Mouse (Mus musculus): ENCODE data around the gene Olfr589. TPM values are rescaled to one million over a fixed set of nuclear protein-coding genes. Genes with fewer than 3 reads are reported as not detected.
"Not testable (repeated sequence)": the region's sequence is repeated elsewhere in the genome, so short reads cannot be mapped to it uniquely, and the experiment has no call there.

The Olfr589 gene
- not detected for total RNA-seq (2021)

DNA sequence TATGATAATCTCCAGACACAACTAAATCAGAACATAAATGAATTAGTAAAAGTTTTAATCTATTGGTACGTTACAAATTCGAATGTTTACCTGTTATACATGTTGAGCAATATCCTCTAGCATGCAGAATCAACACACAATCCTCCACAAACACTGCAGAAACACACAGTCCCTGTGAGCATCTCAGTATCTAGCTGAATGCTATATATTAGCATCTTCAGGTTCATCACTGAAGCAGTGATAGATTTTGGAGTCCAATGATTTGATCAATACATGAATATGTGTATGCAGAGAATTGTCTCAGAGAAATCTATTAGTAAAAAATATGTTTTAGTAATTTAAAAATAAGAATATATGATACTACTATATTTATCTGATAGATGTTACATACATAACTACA, at the start of gene Olfr589:
TSS of gene Olfr589 (minus strand) at position 101 of the 400 bp plus-strand sequence.
- intact Hi-C loops (cut with DNase I) = no loop called here
- no peak for DNase-seq

DNA sequence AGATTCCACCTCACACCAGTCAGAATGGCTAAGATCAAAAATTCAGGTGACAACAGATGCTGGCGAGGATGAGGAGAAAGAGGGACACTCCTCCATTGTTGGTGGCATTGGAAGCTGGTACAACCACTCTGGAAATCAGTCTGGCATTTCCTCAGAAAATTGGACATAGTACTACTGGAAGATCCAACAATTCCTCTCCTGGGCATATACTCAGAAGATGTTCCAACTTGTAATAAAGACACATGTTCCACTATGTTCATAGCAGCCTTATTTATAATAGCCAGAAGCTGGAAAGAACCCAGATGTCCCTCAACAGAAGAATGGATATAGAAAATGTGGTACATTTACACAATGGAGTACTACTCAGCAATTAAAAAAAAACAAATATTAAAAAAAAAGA, 28.3 kb upstream of the Olfr589 start, which contains the start of gene Olfr592:
TSS of gene Olfr592 (plus strand) at position 301 of the 400 bp plus-strand sequence.
- intact Hi-C loops (cut with DNase I); DNase-seq: not testable (repeated sequence)

- intact Hi-C loops (cut with DNase I) = no loop called here
- no peak for DNase-seq
Observed at GRCm38 (mm10) chr7:103178240-103178639, 22.1 kb upstream of the Olfr589 start, which contains the start of gene Olfr591. TSS of gene Olfr591 (minus strand) at chr7:103178340.

GRCm38 (mm10) chr7:103169697-103170096, 13.5 kb upstream of the Olfr589 start:
- no peak for DNase-seq
- intact Hi-C loops (cut with DNase I) = no loop called here

DNA sequence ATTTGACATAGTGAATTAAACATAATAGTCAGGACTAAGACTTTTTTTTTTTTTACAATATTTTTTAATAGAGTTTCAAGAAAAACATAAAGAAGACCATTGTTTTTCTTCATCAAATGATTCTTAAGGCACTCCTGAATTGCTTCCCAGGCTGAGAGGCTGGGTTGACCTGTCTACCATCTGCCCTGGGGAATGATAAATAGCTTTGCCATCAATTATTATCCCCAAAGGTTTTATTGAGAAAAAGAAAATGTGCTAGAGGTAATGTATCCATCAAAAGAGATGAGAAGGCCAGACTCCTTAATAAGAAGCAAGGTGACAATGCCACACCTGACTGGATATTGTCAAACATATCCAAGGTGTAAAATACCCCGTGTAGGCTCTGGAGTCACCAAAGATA, 15.6 kb downstream of the Olfr589 start, which contains the start of gene Olfr588-ps1:
TSS of gene Olfr588-ps1 (plus strand) at position 301 of the 400 bp plus-strand sequence.
- no peak for DNase-seq
- intact Hi-C loops (cut with DNase I) = no loop called here

GRCm38 (mm10) chr7:103125538-103125937, 30.6 kb downstream of the Olfr589 start, which contains the start of gene Olfr586:
TSS of gene Olfr586 (minus strand) at chr7:103125638.
- no peak for DNase-seq
- intact Hi-C loops (cut with DNase I) = no loop called here

- no peak for DNase-seq
- intact Hi-C loops (cut with DNase I) = no loop called here
Observed at GRCm38 (mm10) chr7:103119406-103119805, 36.8 kb downstream of the Olfr589 start.

Other genes with a start within 250 kb of the Olfr589 start
- not detected for gene Olfr571, start 238.8 kb downstream of the Olfr589 start, total RNA-seq (2021)
- not detected for gene Olfr572, start 231.9 kb downstream of the Olfr589 start, total RNA-seq (2021)
- not detected for gene Olfr573-ps1, start 213.8 kb downstream of the Olfr589 start, total RNA-seq (2021)
- not detected for gene Olfr574, start 207.9 kb downstream of the Olfr589 start, total RNA-seq (2021)
- not detected for gene Olfr575, start 197.6 kb downstream of the Olfr589 start, total RNA-seq (2021)
- not detected for gene Olfr576, start 193.7 kb downstream of the Olfr589 start, total RNA-seq (2021)
- gene Olfr577, start 180.4 kb downstream of the Olfr589 start, total RNA-seq (2021) = not detected
- not detected for gene Olfr578, start 167.0 kb downstream of the Olfr589 start, total RNA-seq (2021)
- gene Olfr582, start 118.3 kb downstream of the Olfr589 start, total RNA-seq (2021) = not detected
- not detected for gene Olfr583, start 105.1 kb downstream of the Olfr589 start, total RNA-seq (2021)
- gene Olfr584, start 74.5 kb downstream of the Olfr589 start, total RNA-seq (2021) = not detected
- gene Olfr585, start 58.6 kb downstream of the Olfr589 start, total RNA-seq (2021) = not detected
- not detected for gene Olfr586, start 30.7 kb downstream of the Olfr589 start, total RNA-seq (2021)
- not detected for gene Olfr588-ps1, start 15.5 kb downstream of the Olfr589 start, total RNA-seq (2021)
- not detected for gene Olfr591, start 22.0 kb upstream of the Olfr589 start, total RNA-seq (2021)
- not detected for gene Olfr592, start 28.4 kb upstream of the Olfr589 start, total RNA-seq (2021)
- gene Olfr593, start 55.5 kb upstream of the Olfr589 start, total RNA-seq (2021) = not detected
- not detected for gene Olfr594, start 60.6 kb upstream of the Olfr589 start, total RNA-seq (2021)
- not detected for gene Usp17ld, start 96.1 kb upstream of the Olfr589 start, total RNA-seq (2021)
- gene Olfr596, start 149.3 kb upstream of the Olfr589 start, total RNA-seq (2021) = not detected
- not detected for gene Olfr597, start 160.0 kb upstream of the Olfr589 start, total RNA-seq (2021)
- not detected for gene Olfr598, start 167.2 kb upstream of the Olfr589 start, total RNA-seq (2021)
- gene Olfr599, start 179.6 kb upstream of the Olfr589 start, total RNA-seq (2021) = not detected
- gene Olfr600, start 193.3 kb upstream of the Olfr589 start, total RNA-seq (2021) = not detected
- not detected for gene Olfr601, start 206.3 kb upstream of the Olfr589 start, total RNA-seq (2021)
- not detected for gene Olfr603, start 229.8 kb upstream of the Olfr589 start, total RNA-seq (2021)

Measured in heart, postnatal 36 days (tissue).